31 mouse cellular contexts compared by ENCODE assay signal in the genomic region with DNA sequence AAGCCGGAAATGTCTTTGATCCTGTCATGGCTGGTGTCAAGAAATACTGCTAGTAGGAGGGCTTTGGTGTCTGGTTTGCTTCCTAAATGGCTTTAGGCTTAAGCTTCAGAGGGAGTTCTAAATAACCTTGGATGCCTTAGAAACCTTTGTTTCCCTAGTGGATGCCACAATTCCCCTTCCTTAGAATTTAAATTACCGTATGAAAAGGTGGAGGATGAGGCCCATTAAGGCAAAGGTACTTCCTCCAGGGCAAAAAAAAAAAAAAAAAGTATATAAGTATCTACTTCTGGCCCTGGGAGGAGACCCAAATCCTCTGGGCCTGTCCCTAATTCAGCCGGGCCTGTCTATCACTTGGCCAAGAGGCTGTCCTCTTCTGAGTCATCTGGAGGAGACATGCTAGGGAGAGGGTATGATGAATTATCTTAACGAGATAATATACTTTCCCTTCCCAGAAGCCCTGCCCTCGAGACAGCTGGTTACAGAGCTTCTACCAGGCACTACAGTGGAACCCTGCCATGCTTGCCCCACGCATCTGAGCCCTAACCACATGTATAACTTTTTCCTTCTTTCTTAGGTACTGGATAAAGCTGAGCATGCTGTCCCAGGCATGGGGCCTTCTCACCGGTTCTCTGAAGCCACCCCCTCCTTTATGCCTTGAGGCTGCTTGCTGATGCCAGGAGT. TPM values are rescaled to one million over a fixed set of nuclear protein-coding genes. Genes with fewer than 3 reads are reported as not detected.
DNase-seq lines count a peak whose midpoint lies in the region; ATAC-seq and TF ChIP-seq lines count a peak whose summit lies in the region.
"Had no signal": no experiment of that assay in that cellular context is flagged by ENCODE, and none has a peak within 500 bp of the region (broad histone marks: within the 10 kb centered on the region; RNA-seq: fewer than 3 reads in every experiment).

No protein-coding gene starts in this region.

- peaks cover 18% of the 10 kb centered on the region for H3K4me1 ChIP-seq in heart, embryonic 10.5 days
- no peaks in the 10 kb centered on the region for H3K4me1 ChIP-seq in hindbrain, embryonic 13.5 days (replicated peaks)
- no peaks in the 10 kb centered on the region for H3K4me1 ChIP-seq in forebrain, postnatal 0 days (ENCODE audit: insufficient read depth)
- peaks cover 12% of the 10 kb centered on the region for H3K4me1 ChIP-seq in heart, embryonic 11.5 days (ENCODE audit: control insufficient read depth, insufficient read depth, low read length)
- H3K4me1 ChIP-seq: hindbrain, embryonic 15.5 days; liver, embryonic 15.5 days; midbrain, embryonic 15.5 days had no signal

- no peaks in the 10 kb centered on the region for H3K36me3 ChIP-seq in heart, embryonic 10.5 days
- H3K36me3 ChIP-seq in hindbrain, embryonic 13.5 days, result no peaks in the 10 kb centered on the region
- no peaks in the 10 kb centered on the region for H3K36me3 ChIP-seq in forebrain, postnatal 0 days (ENCODE audit: insufficient read depth)
- H3K36me3 ChIP-seq in heart, embryonic 11.5 days (ENCODE audit: control insufficient read depth, insufficient read depth, low read length), result no peaks in the 10 kb centered on the region
- H3K36me3 ChIP-seq: embryonic facial prominence, embryonic 13.5 days; forebrain, embryonic 10.5 days; heart, embryonic 13.5 days; hindbrain, embryonic 15.5 days; kidney, embryonic 15.5 days; limb, embryonic 12.5 days; liver, embryonic 15.5 days; lung, embryonic 15.5 days; midbrain, embryonic 10.5 days; midbrain, embryonic 15.5 days had no signal

- H3K27me3 ChIP-seq in heart, embryonic 10.5 days (ENCODE audit: insufficient read depth, poor library complexity, severe bottlenecking), result no peaks in the 10 kb centered on the region
- H3K27me3 ChIP-seq in hindbrain, embryonic 13.5 days, result no peaks in the 10 kb centered on the region
- no peaks in the 10 kb centered on the region for H3K27me3 ChIP-seq in forebrain, postnatal 0 days (ENCODE audit: insufficient read depth, low read length)
- no peaks in the 10 kb centered on the region for H3K27me3 ChIP-seq in heart, embryonic 11.5 days (ENCODE audit: control insufficient read depth, insufficient read depth, low read length)
- H3K27me3 ChIP-seq: embryonic facial prominence, embryonic 13.5 days; heart, embryonic 13.5 days; hindbrain, embryonic 15.5 days; kidney, embryonic 15.5 days; limb, embryonic 12.5 days; liver, embryonic 15.5 days; midbrain, embryonic 15.5 days had no signal

- DNase-seq in heart, embryonic 10.5 days (ENCODE audit: low spot score), result no peak
- no peak for DNase-seq in heart, adult 18-20 months
- peak; percentile 67 for DNase-seq in NIH3T3 (ENCODE audit: low read depth)
- peak; percentile 34 for DNase-seq in adipocyte (ENCODE audit: low spot score)
- DNase-seq in forebrain, postnatal 0 days, result no peak
- DNase-seq: adrenal gland, adult 2 months; adrenal gland, postnatal 36 days; cerebellum, adult 11 months; cerebellum, adult 9-10 months; gastrocnemius, postnatal 25 days; heart, adult 11 months; heart, postnatal 10 days; kidney, adult 11 months; kidney, postnatal 25 days; right cerebral cortex, adult 18-20 months; spleen, adult 18-20 months; thymus, postnatal 25 days had no signal

- H3K9me3 ChIP-seq in heart, embryonic 10.5 days, result no peaks in the 10 kb centered on the region
- H3K9me3 ChIP-seq in hindbrain, embryonic 13.5 days, result no peaks in the 10 kb centered on the region
- H3K9me3 ChIP-seq in forebrain, postnatal 0 days (ENCODE audit: low read length), result no peaks in the 10 kb centered on the region
- H3K9me3 ChIP-seq in heart, embryonic 11.5 days (replicated peaks; ENCODE audit: control insufficient read depth, low read length), result no peaks in the 10 kb centered on the region
- H3K9me3 ChIP-seq: embryonic facial prominence, embryonic 13.5 days; forebrain, embryonic 10.5 days; heart, embryonic 13.5 days; hindbrain, embryonic 15.5 days; kidney, embryonic 15.5 days; limb, embryonic 12.5 days; liver, embryonic 15.5 days; lung, embryonic 15.5 days; midbrain, embryonic 10.5 days; midbrain, embryonic 15.5 days had no signal

- no peak overlapping the region for H3K9ac ChIP-seq in hindbrain, embryonic 13.5 days
- no peak overlapping the region for H3K9ac ChIP-seq in forebrain, postnatal 0 days
- no peak overlapping the region for H3K9ac ChIP-seq in heart, embryonic 11.5 days (ENCODE audit: low read depth, low read length)
- H3K9ac ChIP-seq: embryonic facial prominence, embryonic 13.5 days; heart, embryonic 13.5 days; hindbrain, embryonic 15.5 days; kidney, embryonic 15.5 days; limb, embryonic 12.5 days; liver, embryonic 15.5 days; lung, embryonic 15.5 days; midbrain, embryonic 15.5 days had no signal

- TF ChIP-seq CTCF in forebrain, postnatal 0 days (IDR thresholded peaks at IDR 0.05; ENCODE audit: low read depth), result no peak

- 61% methylated on average over 7 of the region's 7 CpGs for WGBS in heart, embryonic 10.5 days
- 62% methylated on average over 7 of the region's 7 CpGs for WGBS in hindbrain, embryonic 13.5 days
- 64% methylated on average over 7 of the region's 7 CpGs for WGBS in forebrain, postnatal 0 days
- WGBS in heart, embryonic 11.5 days (ENCODE audit: insufficient replicate concordance), result 58% methylated on average over 7 of the region's 7 CpGs

- H3K4me3 ChIP-seq in heart, embryonic 10.5 days, result no peak overlapping the region
- H3K4me3 ChIP-seq in hindbrain, embryonic 13.5 days, result no peak overlapping the region
- H3K4me3 ChIP-seq in forebrain, postnatal 0 days (ENCODE audit: low read depth, low read length), result no peak overlapping the region
- H3K4me3 ChIP-seq in heart, embryonic 11.5 days (ENCODE audit: low read depth, low read length), result no peak overlapping the region
- H3K4me3 ChIP-seq: embryonic facial prominence, embryonic 13.5 days; forebrain, embryonic 10.5 days; heart, embryonic 13.5 days; hindbrain, embryonic 15.5 days; kidney, embryonic 15.5 days; left cerebral cortex, adult 2 months; limb, embryonic 12.5 days; liver, embryonic 15.5 days; lung, embryonic 15.5 days; midbrain, embryonic 10.5 days; midbrain, embryonic 15.5 days had no signal

- H3K4me2 ChIP-seq in hindbrain, embryonic 13.5 days, result no peak overlapping the region
- no peak overlapping the region for H3K4me2 ChIP-seq in forebrain, postnatal 0 days (ENCODE audit: low read depth)
- H3K4me2 ChIP-seq in heart, embryonic 11.5 days, result no peak overlapping the region
- H3K4me2 ChIP-seq: embryonic facial prominence, embryonic 13.5 days; heart, embryonic 13.5 days; hindbrain, embryonic 15.5 days; kidney, embryonic 15.5 days; limb, embryonic 12.5 days; liver, embryonic 15.5 days; lung, embryonic 15.5 days; midbrain, embryonic 15.5 days had no signal

- ATAC-seq in hindbrain, embryonic 13.5 days (ENCODE audit: low FRiP score), result no peak
- ATAC-seq in forebrain, postnatal 0 days, result no peak
- no peak for ATAC-seq in heart, embryonic 11.5 days (replicated peaks; ENCODE audit: insufficient number of reproducible peaks, low FRiP score, low TSS enrichment)
- ATAC-seq: inflammation-experienced regulatory T-cells, adult 6 months; midbrain, embryonic 15.5 days had no signal

- H3K27ac ChIP-seq in heart, embryonic 10.5 days, result peak overlapping the region; percentile 8; the same call in 1 of the 2 replicates
- H3K27ac ChIP-seq in hindbrain, embryonic 13.5 days, result no peak overlapping the region
- no peak overlapping the region for H3K27ac ChIP-seq in forebrain, postnatal 0 days (ENCODE audit: low read depth, low read length)
- H3K27ac ChIP-seq in heart, embryonic 11.5 days (ENCODE audit: low read depth, low read length), result no peak overlapping the region
- H3K27ac ChIP-seq: embryonic facial prominence, embryonic 13.5 days; forebrain, embryonic 10.5 days; heart, embryonic 13.5 days; hindbrain, embryonic 15.5 days; kidney, embryonic 15.5 days; left cerebral cortex, adult 2 months; limb, embryonic 12.5 days; liver, embryonic 15.5 days; lung, embryonic 15.5 days; midbrain, embryonic 10.5 days; midbrain, embryonic 15.5 days had no signal

RNA-seq across cellular contexts. Expression of gene Ptgs1, which starts 7.9 kb away (rescaled TPM):
- 12.2 and 16.4 TPM in 2 replicates for polyA plus RNA-seq in heart, embryonic 10.5 days (2016; fragmentation: Nextera tagmentation; extraction: Ambion mirVana)
- 10 to 100 TPM; 12.4 to 16.1 TPM for total RNA-seq in heart, adult 18-20 months (2021)
- polyA plus RNA-seq in hindbrain, embryonic 13.5 days (2015; fragmentation: Nextera tagmentation; extraction: Ambion mirVana), result 5.1 and 5.2 TPM in 2 replicates
- total RNA-seq in forebrain, postnatal 0 days (2014; rRNA removed), result 4.9 and 6.6 TPM in 2 replicates
- 4.4 and 5.5 TPM in 2 replicates for polyA plus RNA-seq in forebrain, postnatal 0 days (2015; fragmentation: Nextera tagmentation; extraction: Ambion mirVana)
- 19.4 TPM in 2 replicates for polyA plus RNA-seq in heart, embryonic 11.5 days (2014; fragmentation: Nextera tagmentation; extraction: Ambion mirVana)

Comparison
In these comparisons a context has a peak if more than half of its experiments do, and no peak if none do; other contexts are left out.
1. DNase-seq: peak in NIH3T3 (single experiment) and adipocyte (single experiment); none in heart, embryonic 10.5 days (single experiment), heart, adult 18-20 months (0 of 2) and forebrain, postnatal 0 days (single experiment).